Mouse (Mus musculus) embryo, embryonic 10 days (tissue): ENCODE measurements around the gene Gm49361.
A peak's percentile ranks its signal among the peaks of the same experiment; 100 is the strongest.

ENCODE experiments used
- DNase-seq: peaks from one replicate; pipeline ENCODE4 v3.0.0-alpha.2; 2015; ENCODE audit warnings: low spot score

Gene Gm49361

DNA sequence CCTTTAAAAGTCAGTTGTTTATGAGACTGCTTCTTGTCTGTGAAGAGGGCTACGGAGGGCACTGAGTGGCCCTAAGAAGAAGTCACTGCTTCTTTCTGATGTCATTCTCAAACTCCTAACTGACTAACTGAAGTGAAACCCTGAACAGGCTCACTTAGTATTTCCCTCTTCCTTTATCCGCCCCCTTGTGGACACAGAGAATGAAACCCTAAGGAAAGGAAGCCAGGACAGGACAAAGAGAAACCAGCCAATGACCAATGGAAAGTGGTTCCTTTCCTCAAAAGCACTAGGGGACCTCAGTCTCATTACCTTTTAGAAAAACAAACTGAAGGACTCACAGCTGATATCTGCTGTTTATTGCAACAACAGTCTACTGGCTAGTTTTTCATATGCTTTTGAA is 126.4 kb downstream of the Gm49361 start:
- peak; percentile 76 for DNase-seq

DNA sequence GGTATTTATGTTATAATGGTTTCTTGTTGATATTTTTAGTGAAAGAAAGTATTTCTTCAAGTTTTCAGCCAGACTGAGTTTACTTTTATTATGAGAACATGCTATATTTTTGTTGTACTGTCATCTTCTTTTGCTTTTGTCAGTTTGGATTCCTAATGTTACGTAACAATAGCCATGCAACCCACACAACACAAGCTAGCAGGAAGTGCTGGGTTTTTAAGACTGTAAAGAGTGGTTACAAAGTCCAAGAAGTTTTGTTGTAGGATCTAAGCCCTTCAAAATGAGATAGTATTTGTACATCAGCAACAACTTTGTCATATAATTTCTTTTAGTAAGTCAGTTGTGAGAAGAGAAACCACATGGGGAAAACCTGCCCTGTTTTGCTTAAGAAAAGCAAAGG is 128.2 kb downstream of the Gm49361 start:
- DNase-seq: no peak

- no peak for DNase-seq
These were observed 129.5 kb downstream of the Gm49361 start for GRCm38 (mm10) chr14:57616339-57616965.

GRCm38 (mm10) chr14:57615828-57616227 is 130.1 kb downstream of the Gm49361 start:
- no peak for DNase-seq

DNA sequence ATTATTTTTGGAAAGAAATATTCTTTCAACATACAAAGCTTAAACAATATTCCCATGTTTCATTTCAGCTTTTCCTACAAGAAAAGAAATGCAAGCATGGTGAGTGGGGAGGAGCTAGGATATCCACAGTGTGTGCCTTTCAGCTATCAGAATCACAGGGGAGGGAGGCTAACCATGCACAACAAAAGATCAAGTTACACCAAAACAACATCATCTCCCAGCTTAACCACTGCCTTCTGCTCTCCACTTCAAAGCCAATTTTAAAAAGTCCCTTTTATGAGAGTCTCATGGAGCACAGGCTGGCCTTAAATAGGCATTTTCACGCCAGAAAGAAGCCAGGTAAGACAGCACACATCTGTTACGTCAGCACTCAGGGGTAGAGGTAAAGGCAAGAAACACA is 134.9 kb downstream of the Gm49361 start:
- DNase-seq: peak; percentile 23

- DNase-seq: no peak
These were observed 136.0 kb downstream of the Gm49361 start for GRCm38 (mm10) chr14:57609816-57610329.

DNA sequence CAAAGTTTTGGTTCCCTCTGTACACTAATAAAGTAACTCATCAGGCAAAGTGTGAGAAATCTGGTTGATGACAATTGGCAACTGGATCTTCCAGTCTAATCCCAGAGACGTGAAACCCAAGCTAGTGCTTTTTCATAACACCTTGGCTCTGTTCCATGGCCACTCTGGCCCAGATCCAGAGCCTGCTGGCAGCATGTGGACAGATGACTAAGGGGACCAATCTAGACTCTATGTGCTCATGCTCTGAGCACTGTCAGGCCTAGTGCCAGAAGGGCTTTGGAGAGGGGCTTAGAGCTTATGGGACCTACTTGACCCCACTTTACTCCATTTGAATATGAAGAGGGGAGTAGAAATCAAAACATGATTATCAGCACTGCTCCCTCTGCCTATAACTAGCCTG is 138.4 kb downstream of the Gm49361 start:
- DNase-seq: no peak

GRCm38 (mm10) chr14:57606663-57607365 is 139.1 kb downstream of the Gm49361 start:
- no peak for DNase-seq

GRCm38 (mm10) chr14:57593279-57593678 is 152.6 kb downstream of the Gm49361 start:
- DNase-seq: no peak
